Mouse (Mus musculus): ENCODE results near the gene Cyp4f13.

GRCm38 (mm10) chr17:32924658-32925312 lies 22.4 kb downstream of the Cyp4f13 start:
- TF ChIP-seq TAL1 (IDR thresholded peaks at IDR 0.05; ENCODE audit: low read length) (no peak), GATA1 (IDR thresholded peaks at IDR 0.05; ENCODE audit: low read length) (no peak)

Measured in erythroblast, embryonic 14.5 days (primary cell).